Mouse (Mus musculus) T-helper 17 cell (primary cell): ENCODE data around the gene Gm20388.

Experiments
- in situ Hi-C, 2 experiments: fragments of 300-600 bp; cut with MboI, MseI; formaldehyde crosslinking; loops; 1 replicate in 1 of 2; 2 replicates in 1 of 2; pipeline ENCODE4 v1.15.1; 2025; ENCODE audit warnings: high pct_unique_total_duplicates in 2 of 2

Gm20388 gene

GRCm38 (mm10) chr8:120683602-120684001, 773.0 kb downstream of the Gm20388 start:
- in situ Hi-C loops = loop anchor here in 1 of 2 experiments (10.0 kb wide), 1 partner anchor 421 kb away; the partner anchor contains the start of gene Mthfsd

- in situ Hi-C loops = loop anchor here in 1 of 2 experiments (10.0 kb wide), 1 partner anchor 421 kb away; the partner anchor contains the start of gene Mthfsd
Observed at GRCm38 (mm10) chr8:120684082-120684481, 773.4 kb downstream of the Gm20388 start.

GRCm38 (mm10) chr8:120685097-120685496, 774.5 kb downstream of the Gm20388 start:
- in situ Hi-C loops = loop anchor here in 1 of 2 experiments (10.0 kb wide), 1 partner anchor 420 kb away; the partner anchor contains the start of gene Mthfsd

DNA sequence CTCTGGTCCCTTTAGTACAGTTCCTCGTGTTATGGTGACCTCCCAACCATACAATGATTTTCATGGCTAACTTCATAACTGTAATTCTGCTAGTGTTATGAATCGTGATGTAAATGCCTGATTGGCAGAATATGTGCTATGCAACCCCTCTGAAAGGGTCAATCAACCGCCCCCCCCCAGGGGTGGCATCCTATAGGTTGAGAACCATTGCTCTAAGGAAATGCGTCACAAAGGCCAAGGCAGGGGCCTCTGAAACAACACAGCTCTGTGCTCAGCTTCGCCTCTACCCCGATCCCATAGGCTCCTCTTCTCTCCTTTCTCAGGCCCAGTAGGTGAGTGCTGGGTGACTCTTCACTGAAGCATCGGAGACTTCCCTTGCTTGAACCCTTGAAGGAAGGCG, 775.0 kb downstream of the Gm20388 start:
- in situ Hi-C loops = loop anchor here in 1 of 2 experiments (10.0 kb wide), 1 partner anchor 419 kb away; the partner anchor contains the start of gene Mthfsd

GRCm38 (mm10) chr8:120686051-120686450, 775.4 kb downstream of the Gm20388 start:
- in situ Hi-C loops = loop anchor here in 1 of 2 experiments (10.0 kb wide), 1 partner anchor 419 kb away; the partner anchor contains the start of gene Mthfsd

DNA sequence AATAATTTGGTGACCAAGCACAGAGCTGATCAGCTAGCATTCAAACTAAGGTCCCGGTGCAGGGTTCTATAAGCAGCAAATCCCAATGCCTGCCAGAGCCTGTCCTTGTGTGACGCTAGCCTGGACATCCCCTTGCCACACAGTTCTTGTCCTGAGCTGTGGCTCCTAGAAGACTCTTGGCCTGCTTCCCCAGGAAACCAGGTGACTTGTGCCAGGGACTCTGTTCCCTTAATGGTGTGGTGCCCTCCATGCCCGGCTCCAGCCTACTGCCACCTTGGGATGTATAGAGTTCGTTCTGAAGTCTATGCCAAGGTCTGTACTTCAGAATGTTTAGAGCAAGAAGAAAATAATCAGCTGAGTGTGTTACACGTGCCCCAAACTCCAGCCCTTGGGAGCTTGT, 775.9 kb downstream of the Gm20388 start:
- in situ Hi-C loops = loop anchor here in 1 of 2 experiments (10.0 kb wide), 1 partner anchor 418 kb away; the partner anchor contains the start of gene Mthfsd

DNA sequence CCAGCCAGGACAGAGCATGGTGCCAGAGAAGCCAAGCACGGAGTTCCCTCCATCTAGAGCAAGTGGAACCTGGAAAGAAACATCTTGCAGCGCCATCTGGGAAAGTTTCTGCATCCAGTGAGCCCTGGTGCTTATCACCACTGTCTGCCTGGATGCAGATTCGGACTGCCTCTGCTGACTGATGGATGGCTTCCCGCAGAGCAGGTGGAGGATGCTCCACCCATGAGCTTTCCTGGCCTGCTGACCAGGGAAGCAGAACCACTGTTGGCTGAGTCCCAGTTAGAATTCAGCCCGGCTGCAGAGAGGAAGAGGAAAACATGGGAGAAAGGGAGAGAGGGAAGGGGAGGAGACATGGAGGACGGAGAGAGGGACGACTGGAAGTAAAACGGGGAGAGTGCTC, 777.1 kb downstream of the Gm20388 start:
- in situ Hi-C loops = loop anchor here in 1 of 2 experiments (10.0 kb wide), 1 partner anchor 417 kb away; the partner anchor contains the start of gene Mthfsd

- in situ Hi-C loops = loop anchor here in 1 of 2 experiments (10.0 kb wide), 1 partner anchor 416 kb away; the partner anchor contains the start of gene Mthfsd
Observed at GRCm38 (mm10) chr8:120688511-120688910, 777.9 kb downstream of the Gm20388 start.

- in situ Hi-C loops = loop anchor here in 1 of 2 experiments (5.0 kb wide), 1 partner anchor 44 kb away; the partner anchor contains the start of gene Irf8
Observed at GRCm38 (mm10) chr8:120692934-120693333, 782.3 kb downstream of the Gm20388 start.

DNA sequence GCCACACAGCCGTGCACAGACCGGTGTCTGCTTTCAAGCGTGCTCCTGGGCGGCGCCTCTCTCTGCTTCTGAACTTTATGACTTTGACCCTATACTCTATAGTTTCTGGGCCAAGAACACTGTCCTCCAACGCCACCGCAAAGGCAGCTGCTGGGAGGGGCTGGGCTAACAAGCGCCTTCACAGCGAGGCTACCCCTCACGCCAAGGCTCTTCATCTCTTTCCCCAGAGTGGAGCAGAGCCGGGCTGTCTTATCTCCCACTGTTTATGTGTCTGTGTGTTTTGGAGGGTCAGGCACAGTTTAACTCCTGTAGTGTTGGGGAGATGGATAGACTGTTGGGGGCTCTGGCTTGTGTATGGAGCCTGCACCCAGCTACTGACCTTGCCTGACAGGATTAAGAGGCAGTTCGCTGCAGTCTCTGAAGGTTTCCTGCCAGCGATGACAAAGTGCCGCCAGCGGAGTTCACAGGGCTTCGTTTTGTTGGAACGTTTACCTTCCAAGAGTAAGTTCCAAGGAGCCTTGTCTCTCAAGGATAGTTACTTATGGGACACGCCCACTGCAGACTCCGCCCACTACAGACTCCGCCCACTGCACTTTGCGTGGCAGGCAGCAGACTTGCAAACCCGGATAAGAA, 783.3 kb downstream of the Gm20388 start:
- in situ Hi-C loops = loop anchor here in 1 of 2 experiments (5.0 kb wide), 1 partner anchor 43 kb away; the partner anchor contains the start of gene Irf8

GRCm38 (mm10) chr8:120696401-120697153, 785.9 kb downstream of the Gm20388 start:
- in situ Hi-C loops = no loop called here

DNA sequence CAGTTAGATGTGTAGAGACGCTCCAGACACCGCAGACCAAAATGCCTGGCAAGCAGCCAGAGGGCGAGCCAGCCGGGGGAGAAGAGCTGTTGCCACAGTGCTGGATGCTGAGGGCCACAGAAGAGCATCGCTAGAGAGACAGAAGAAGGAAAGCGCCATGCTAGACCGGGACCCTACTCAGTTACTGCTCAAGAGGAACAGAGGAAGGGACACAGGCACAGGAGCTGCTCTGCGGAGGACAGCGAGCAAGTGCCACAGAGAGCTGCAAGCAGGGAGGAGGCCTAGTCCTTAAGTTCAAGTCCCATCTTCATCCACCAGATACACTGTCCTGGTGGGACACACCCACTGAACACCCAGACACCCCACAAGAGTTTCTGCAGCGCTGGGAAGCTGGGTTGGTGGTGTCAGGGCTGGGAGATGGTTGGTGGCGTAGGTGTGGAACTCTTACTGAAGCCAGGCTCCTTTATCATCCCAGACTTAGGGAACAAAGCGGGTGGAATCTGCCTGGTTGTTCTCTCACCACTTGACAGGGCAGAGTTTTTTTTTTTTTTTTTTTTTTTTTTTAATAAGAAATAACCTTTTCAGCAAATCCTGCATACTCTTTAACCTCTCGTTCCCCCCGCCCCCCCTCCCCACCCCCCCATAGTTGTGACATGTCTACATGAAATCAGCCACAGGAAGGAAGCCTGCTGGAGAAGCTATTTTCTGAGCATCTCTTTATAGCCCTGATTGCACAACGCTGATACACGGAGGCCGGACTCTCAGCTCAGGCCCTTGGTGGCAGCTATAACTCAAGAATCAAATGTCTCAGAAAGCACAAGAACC, 786.7 kb downstream of the Gm20388 start:
- in situ Hi-C loops = no loop called here

DNA sequence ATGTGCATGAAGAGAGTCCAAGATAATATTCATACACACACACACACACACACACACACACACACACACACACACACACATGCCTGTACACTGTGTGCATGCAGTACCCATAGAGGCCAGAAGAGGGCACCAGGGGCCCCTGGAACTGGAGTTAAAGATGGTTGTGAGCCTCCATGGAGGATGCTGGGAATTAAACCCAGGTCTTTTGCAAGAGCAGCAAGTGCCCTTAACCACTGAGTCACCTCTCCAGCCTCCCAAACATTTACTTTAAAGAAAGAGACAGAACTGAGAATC, 787.3 kb downstream of the Gm20388 start:
- in situ Hi-C loops = no loop called here

GRCm38 (mm10) chr8:120698426-120698825, 787.8 kb downstream of the Gm20388 start:
- in situ Hi-C loops = no loop called here

- in situ Hi-C loops = no loop called here
Observed at GRCm38 (mm10) chr8:120699079-120699478, 788.4 kb downstream of the Gm20388 start.

DNA sequence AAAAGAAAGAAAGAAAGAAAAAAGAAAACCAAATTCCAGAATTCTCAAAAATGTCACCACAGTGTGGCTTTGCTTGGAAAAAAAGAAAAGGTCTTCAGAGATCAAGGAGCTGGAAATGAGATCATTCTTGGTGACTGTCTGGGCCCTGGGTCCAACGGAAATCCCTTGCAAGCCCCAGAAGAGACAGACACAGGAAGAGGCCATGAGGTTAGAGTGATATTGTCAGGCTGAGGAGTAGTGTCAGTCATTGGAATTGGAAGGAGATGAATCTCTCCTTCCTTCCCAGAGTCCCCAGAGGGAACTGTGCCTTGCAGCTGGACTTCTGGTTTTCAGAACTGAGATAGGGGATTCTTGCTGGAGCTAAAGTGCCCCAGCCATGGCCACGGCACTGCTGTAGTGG, 788.9 kb downstream of the Gm20388 start:
- in situ Hi-C loops = no loop called here

GRCm38 (mm10) chr8:120700053-120700452, 789.4 kb downstream of the Gm20388 start:
- in situ Hi-C loops = no loop called here

DNA sequence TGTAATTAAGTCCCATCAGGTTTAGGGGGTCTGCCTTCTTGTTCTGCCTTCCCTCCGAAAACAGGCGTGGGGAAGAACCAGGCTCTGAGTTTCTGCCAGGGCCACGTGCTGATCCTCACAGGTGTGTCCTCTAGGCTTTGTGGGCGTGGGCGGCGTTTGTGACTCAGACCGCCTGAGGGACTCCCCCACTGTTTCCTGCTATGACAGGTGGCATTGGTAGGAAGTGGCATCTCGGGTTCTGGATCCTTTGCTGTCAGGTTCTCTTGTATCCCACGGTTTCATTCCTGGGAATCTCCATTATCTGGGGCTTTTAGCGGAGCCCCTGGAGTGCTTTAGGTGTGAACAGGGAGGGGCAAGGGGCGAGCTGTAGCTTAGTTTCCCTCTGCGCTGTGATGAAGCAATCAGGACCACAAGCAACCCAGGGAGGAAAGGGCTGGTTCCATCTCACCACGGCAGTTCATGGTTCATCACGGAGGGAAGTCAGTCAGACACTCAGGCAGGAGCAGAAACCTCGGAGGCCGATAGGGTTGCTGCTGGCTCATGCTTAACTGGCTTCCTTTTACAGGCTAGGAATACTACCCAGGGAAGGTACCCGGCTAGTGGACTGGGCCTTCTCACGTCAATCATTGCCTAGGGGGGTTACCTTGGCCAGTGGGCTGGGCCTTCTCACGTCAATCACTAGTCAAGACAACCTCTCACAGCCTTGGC, 791.3 kb downstream of the Gm20388 start:
- in situ Hi-C loops = no loop called here

GRCm38 (mm10) chr8:120704203-120704602, 793.6 kb downstream of the Gm20388 start:
- in situ Hi-C loops = no loop called here

GRCm38 (mm10) chr8:120705163-120705562, 794.5 kb downstream of the Gm20388 start:
- in situ Hi-C loops = no loop called here

DNA sequence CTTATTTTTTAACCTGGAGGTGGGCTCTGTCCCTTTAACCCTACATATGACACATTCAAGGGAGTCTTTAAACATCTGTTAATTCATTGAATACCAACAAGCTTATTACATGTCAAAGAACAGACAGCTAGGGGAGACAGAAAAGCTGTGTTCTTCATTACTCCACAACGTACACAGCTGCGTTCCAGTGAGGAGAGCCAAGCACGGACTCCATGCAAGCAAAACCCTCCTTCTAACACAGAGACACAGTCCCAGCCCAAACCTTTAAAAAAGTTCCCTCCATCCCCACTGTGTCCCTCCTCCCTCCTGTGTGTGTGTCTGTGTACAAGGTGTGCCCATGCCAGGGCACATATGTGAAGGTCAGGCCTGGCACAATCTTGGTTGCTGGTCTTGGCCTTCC, 795.6 kb downstream of the Gm20388 start:
- in situ Hi-C loops = no loop called here
